In the genomic region with DNA sequence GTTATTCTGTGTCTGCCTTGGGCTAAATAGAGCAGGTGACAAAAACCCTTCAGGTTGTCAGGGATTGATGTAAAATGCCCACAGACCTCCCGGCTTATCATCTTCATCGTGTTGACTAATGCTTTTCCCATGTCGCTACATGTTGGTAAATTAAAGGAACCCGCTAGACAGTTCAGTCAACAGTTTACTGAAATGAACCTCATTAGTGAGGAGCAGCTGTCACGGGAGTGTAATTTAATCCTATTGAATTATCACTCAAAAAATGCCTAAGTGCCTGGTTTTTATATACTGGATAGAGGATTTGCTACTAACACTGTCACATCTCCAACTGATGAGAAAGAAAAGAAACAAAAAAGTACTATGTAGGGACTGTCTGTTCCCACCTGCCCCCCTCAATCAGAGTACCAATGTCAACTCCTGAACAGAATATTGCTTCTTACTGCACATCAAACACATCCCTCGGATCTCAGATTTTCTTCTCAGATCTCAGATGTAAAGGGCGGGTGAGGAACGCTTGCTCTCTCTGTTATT, we compare ENCODE assay signal across 29 mouse cellular contexts. TPM values are rescaled to one million over a fixed set of nuclear protein-coding genes. Genes with fewer than 3 reads are reported as not detected.
DNase-seq lines count a peak whose midpoint lies in the region; ATAC-seq and TF ChIP-seq lines count a peak whose summit lies in the region.
"Had no signal": no experiment of that assay in that cellular context is flagged by ENCODE, and none has a peak within 500 bp of the region (broad histone marks: within the 10 kb centered on the region; RNA-seq: fewer than 3 reads in every experiment).

No protein-coding gene starts in this region.

- DNase-seq in embryonic facial prominence, embryonic 14.5 days (ENCODE audit: low spot score) = peak; percentile 34
- no peak for DNase-seq in embryonic facial prominence, embryonic 10.5 days (ENCODE audit: low spot score)
- DNase-seq in forebrain, embryonic 10.5 days (ENCODE audit: extremely low spot score, low spot score) = no peak
- DNase-seq in retina, postnatal 1 day = peak; percentile 25
- no peak for DNase-seq in retina, embryonic 14.5 days (ENCODE audit: low spot score)
- DNase-seq: adrenal gland, postnatal 10 days; adrenal gland, postnatal 36 days; cerebellum, adult 11 months; cerebellum, adult 2 months; cerebellum, adult 9-11 months; cerebellum, postnatal 25 days; gastrocnemius, postnatal 25 days; heart, adult 18-20 months; heart, postnatal 10 days; heart, postnatal 36 days had no signal

- no peak overlapping the region for H3K27ac ChIP-seq in embryonic facial prominence, embryonic 14.5 days (replicated peaks; ENCODE audit: low read depth, low read length)
- H3K27ac ChIP-seq in embryonic facial prominence, embryonic 10.5 days (replicated peaks) = no peak overlapping the region
- H3K27ac ChIP-seq in forebrain, embryonic 15.5 days (replicated peaks) = no peak overlapping the region
- H3K27ac ChIP-seq in forebrain, embryonic 10.5 days = no peak overlapping the region
- H3K27ac ChIP-seq in hindbrain, embryonic 16.5 days (ENCODE audit: low read depth, low read length) = no peak overlapping the region
- H3K27ac ChIP-seq: embryonic facial prominence, embryonic 13.5 days; heart, embryonic 15.5 days; hindbrain, embryonic 10.5 days; hindbrain, embryonic 13.5 days; hindbrain, postnatal 0 days had no signal

- H3ac ChIP-seq in myocyte (ENCODE audit: control insufficient read depth, insufficient read length) = no peak overlapping the region

- no peak overlapping the region for H3K4me3 ChIP-seq in embryonic facial prominence, embryonic 14.5 days (ENCODE audit: low read depth, low read length)
- H3K4me3 ChIP-seq in embryonic facial prominence, embryonic 10.5 days = no peak overlapping the region
- no peak overlapping the region for H3K4me3 ChIP-seq in forebrain, embryonic 15.5 days
- H3K4me3 ChIP-seq in forebrain, embryonic 10.5 days = no peak overlapping the region
- no peak overlapping the region for H3K4me3 ChIP-seq in myocyte
- no peak overlapping the region for H3K4me3 ChIP-seq in hindbrain, embryonic 16.5 days (ENCODE audit: low read length)
- H3K4me3 ChIP-seq: embryonic facial prominence, embryonic 13.5 days; heart, embryonic 12.5 days; heart, embryonic 15.5 days; hindbrain, embryonic 10.5 days; hindbrain, embryonic 13.5 days had no signal

- no peaks in the 10 kb centered on the region for H3K36me3 ChIP-seq in embryonic facial prominence, embryonic 14.5 days (ENCODE audit: control insufficient read depth, insufficient read depth, low read length)
- no peaks in the 10 kb centered on the region for H3K36me3 ChIP-seq in embryonic facial prominence, embryonic 10.5 days (replicated peaks)
- no peaks in the 10 kb centered on the region for H3K36me3 ChIP-seq in forebrain, embryonic 15.5 days
- H3K36me3 ChIP-seq in forebrain, embryonic 10.5 days (replicated peaks) = no peaks in the 10 kb centered on the region
- no peaks in the 10 kb centered on the region for H3K36me3 ChIP-seq in myocyte (ENCODE audit: control insufficient read depth, insufficient read depth)
- H3K36me3 ChIP-seq in hindbrain, embryonic 16.5 days (ENCODE audit: control insufficient read depth, insufficient read depth, low read length) = no peaks in the 10 kb centered on the region
- H3K36me3 ChIP-seq: embryonic facial prominence, embryonic 13.5 days; G1E; heart, embryonic 12.5 days; heart, embryonic 15.5 days; hindbrain, embryonic 10.5 days; hindbrain, embryonic 13.5 days had no signal

- no peaks in the 10 kb centered on the region for H3K79me2 ChIP-seq in myocyte (ENCODE audit: control insufficient read depth, insufficient read depth)

- H3K27me3 ChIP-seq in embryonic facial prominence, embryonic 14.5 days (replicated peaks; ENCODE audit: control insufficient read depth, insufficient read depth, low read length) = no peaks in the 10 kb centered on the region
- no peaks in the 10 kb centered on the region for H3K27me3 ChIP-seq in embryonic facial prominence, embryonic 10.5 days (replicated peaks; ENCODE audit: low read depth, poor library complexity, severe bottlenecking)
- peaks cover 10% of the 10 kb centered on the region; the same call in 1 of the 2 replicates for H3K27me3 ChIP-seq in forebrain, embryonic 15.5 days
- no peaks in the 10 kb centered on the region for H3K27me3 ChIP-seq in forebrain, embryonic 10.5 days (ENCODE audit: poor library complexity, severe bottlenecking)
- no peaks in the 10 kb centered on the region for H3K27me3 ChIP-seq in myocyte (ENCODE audit: control insufficient read depth, insufficient read depth, insufficient read length)
- no peaks in the 10 kb centered on the region for H3K27me3 ChIP-seq in hindbrain, embryonic 16.5 days (replicated peaks; ENCODE audit: control insufficient read depth, insufficient read depth, low read length)
- H3K27me3 ChIP-seq: CH12.LX; embryonic facial prominence, embryonic 13.5 days; heart, embryonic 12.5 days; heart, embryonic 15.5 days; hindbrain, embryonic 13.5 days had no signal

- H3K9me3 ChIP-seq in embryonic facial prominence, embryonic 14.5 days (ENCODE audit: control insufficient read depth, low read length) = no peaks in the 10 kb centered on the region
- no peaks in the 10 kb centered on the region for H3K9me3 ChIP-seq in embryonic facial prominence, embryonic 10.5 days
- H3K9me3 ChIP-seq in forebrain, embryonic 15.5 days = no peaks in the 10 kb centered on the region
- no peaks in the 10 kb centered on the region for H3K9me3 ChIP-seq in forebrain, embryonic 10.5 days
- no peaks in the 10 kb centered on the region for H3K9me3 ChIP-seq in hindbrain, embryonic 16.5 days (ENCODE audit: control insufficient read depth, low read length)
- H3K9me3 ChIP-seq: embryonic facial prominence, embryonic 13.5 days; G1E; heart, embryonic 12.5 days; heart, embryonic 15.5 days; hindbrain, embryonic 10.5 days; hindbrain, embryonic 13.5 days had no signal

- ATAC-seq in embryonic facial prominence, embryonic 14.5 days (ENCODE audit: low read depth) = 0 out of 2 replicates have a peak, but pooled peaks have one; percentile 37
- peak; percentile 69; the same call in 1 of the 2 replicates for ATAC-seq in forebrain, embryonic 15.5 days (replicated peaks)
- no peak for ATAC-seq in hindbrain, embryonic 16.5 days
- ATAC-seq: hindbrain, postnatal 0 days; inflammation-experienced regulatory T-cells, adult 6 months; intestine, embryonic 16.5 days; Patski had no signal

- H3K9ac ChIP-seq in embryonic facial prominence, embryonic 14.5 days (ENCODE audit: low read depth, low read length) = no peak overlapping the region
- H3K9ac ChIP-seq in forebrain, embryonic 15.5 days (replicated peaks) = no peak overlapping the region
- no peak overlapping the region for H3K9ac ChIP-seq in hindbrain, embryonic 16.5 days (ENCODE audit: low read depth, low read length)
- H3K9ac ChIP-seq: embryonic facial prominence, embryonic 13.5 days; heart, embryonic 12.5 days; heart, embryonic 15.5 days; hindbrain, embryonic 13.5 days had no signal

- H3K4me2 ChIP-seq in embryonic facial prominence, embryonic 14.5 days (ENCODE audit: low read depth, low read length) = no peak overlapping the region
- no peak overlapping the region for H3K4me2 ChIP-seq in forebrain, embryonic 15.5 days (replicated peaks)
- peak overlapping the region; percentile 33 for H3K4me2 ChIP-seq in myocyte (ENCODE audit: low read depth)
- no peak overlapping the region for H3K4me2 ChIP-seq in hindbrain, embryonic 16.5 days (ENCODE audit: low read length)
- H3K4me2 ChIP-seq: embryonic facial prominence, embryonic 13.5 days; heart, embryonic 12.5 days; heart, embryonic 15.5 days; hindbrain, embryonic 13.5 days had no signal

- 59% methylated on average over 8 of the region's 8 CpGs for WGBS in embryonic facial prominence, embryonic 14.5 days
- WGBS in embryonic facial prominence, embryonic 10.5 days = 78% methylated on average over 8 of the region's 8 CpGs
- WGBS in forebrain, embryonic 15.5 days = 33% methylated on average over 8 of the region's 8 CpGs
- WGBS in forebrain, embryonic 10.5 days = 86% methylated on average over 8 of the region's 8 CpGs
- WGBS in hindbrain, embryonic 16.5 days = 64% methylated on average over 8 of the region's 8 CpGs

- no peak for TF ChIP-seq POLR2A in myocyte (IDR thresholded peaks at IDR 0.05; ENCODE audit: insufficient read length, low read depth)

- H3K4me1 ChIP-seq in embryonic facial prominence, embryonic 14.5 days (ENCODE audit: control insufficient read depth, insufficient read depth, low read length) = no peaks in the 10 kb centered on the region
- no peaks in the 10 kb centered on the region for H3K4me1 ChIP-seq in embryonic facial prominence, embryonic 10.5 days
- H3K4me1 ChIP-seq in forebrain, embryonic 15.5 days = peaks cover 13% of the 10 kb centered on the region
- no peaks in the 10 kb centered on the region for H3K4me1 ChIP-seq in forebrain, embryonic 10.5 days
- H3K4me1 ChIP-seq in hindbrain, embryonic 16.5 days (ENCODE audit: control insufficient read depth, insufficient read depth, low read depth, low read length) = no peaks in the 10 kb centered on the region
- H3K4me1 ChIP-seq: embryonic facial prominence, embryonic 13.5 days; heart, embryonic 12.5 days; heart, embryonic 15.5 days; hindbrain, embryonic 10.5 days; hindbrain, embryonic 13.5 days had no signal

TF ChIP-seq in myocyte, 11 proteins besides CTCF, POLR2A, EP300 and RAD21:
- TF ChIP-seq E2F4 (IDR thresholded peaks at IDR 0.05; ENCODE audit: insufficient read depth) (no peak), MYOD1 (IDR thresholded peaks at IDR 0.05; ENCODE audit: control insufficient read depth in 1 of 3, insufficient read length in 2 of 3, low read depth in 2 of 3) (peak in 1 of 3 experiments; percentile 30)

RNA-seq across cellular contexts. Expression of gene Rrp15, which starts 23.5 kb away (rescaled TPM):
- 59.7 and 61.5 TPM in 2 replicates for polyA plus RNA-seq in embryonic facial prominence, embryonic 14.5 days (2014; fragmentation: Nextera tagmentation; extraction: Ambion mirVana)
- 94.0 and 95.4 TPM in 2 replicates for polyA plus RNA-seq in embryonic facial prominence, embryonic 10.5 days (2016; fragmentation: Nextera tagmentation; extraction: Ambion mirVana)
- polyA plus RNA-seq in forebrain, embryonic 15.5 days (2015; fragmentation: Nextera tagmentation; extraction: Ambion mirVana) = 36.1 and 36.5 TPM in 2 replicates
- 101 and 104 TPM in 2 replicates for polyA plus RNA-seq in forebrain, embryonic 10.5 days (2016; fragmentation: Nextera tagmentation; extraction: Ambion mirVana)
- polyA plus RNA-seq in myocyte (2012; fragmentation: generic; extraction: Trizol) = 19.9 TPM
- 26.9 and 29.4 TPM in 2 replicates for polyA plus RNA-seq in hindbrain, embryonic 16.5 days (2015; fragmentation: Nextera tagmentation; extraction: Ambion mirVana)

Comparison
In these comparisons a context has a peak if more than half of its experiments do, and no peak if none do; other contexts are left out.
1. DNase-seq: peak in embryonic facial prominence, embryonic 14.5 days (single experiment) and retina, postnatal 1 day (single experiment); none in embryonic facial prominence, embryonic 10.5 days (single experiment), forebrain, embryonic 10.5 days (single experiment) and retina, embryonic 14.5 days (single experiment).